Mouse (Mus musculus): ENCODE results near the gene Atp1a4.

DNA sequence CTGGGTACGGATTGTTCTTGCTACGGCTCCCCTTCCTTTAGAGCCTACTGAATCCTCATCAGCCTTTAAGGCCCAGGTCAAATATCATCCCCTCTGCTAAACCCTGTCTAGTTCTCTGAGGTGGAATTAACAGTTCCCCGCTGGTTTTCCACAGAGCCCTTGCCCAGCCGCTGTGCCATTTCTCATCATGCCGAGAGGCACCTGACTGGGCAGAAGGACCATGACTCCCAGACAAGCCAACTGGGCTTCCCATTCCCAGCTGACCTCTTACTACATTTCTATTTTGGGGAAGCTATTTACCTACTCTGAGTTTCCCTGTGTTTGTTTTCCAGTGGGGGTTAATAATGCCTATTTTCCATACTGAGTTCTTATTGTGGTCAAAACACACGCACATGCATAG is 24.9 kb upstream of the Atp1a4 start:
- no peak for TF ChIP-seq CTCF (IDR thresholded peaks at IDR 0.05; ENCODE audit: control insufficient read depth, insufficient read depth, low read length)
- no peak for TF ChIP-seq POLR2A (IDR thresholded peaks at IDR 0.05; ENCODE audit: borderline replicate concordance, control insufficient read depth, low read depth, low read length)

Measured in bone marrow, adult 2 months (tissue).